Mouse (Mus musculus) fibroblast of lung, adult 2 months (primary cell): ENCODE measurements around the gene 2310039H08Rik.

Source experiments
- DNase-seq: peaks from one replicate; pipeline ENCODE4 v3.0.0-alpha.2; 2011; ENCODE audit warnings: low read depth

Gene 2310039H08Rik

GRCm38 (mm10) chr17:46810672-46811071 lies 38.2 kb downstream of the 2310039H08Rik start:
- DNase-seq: no peak

DNA sequence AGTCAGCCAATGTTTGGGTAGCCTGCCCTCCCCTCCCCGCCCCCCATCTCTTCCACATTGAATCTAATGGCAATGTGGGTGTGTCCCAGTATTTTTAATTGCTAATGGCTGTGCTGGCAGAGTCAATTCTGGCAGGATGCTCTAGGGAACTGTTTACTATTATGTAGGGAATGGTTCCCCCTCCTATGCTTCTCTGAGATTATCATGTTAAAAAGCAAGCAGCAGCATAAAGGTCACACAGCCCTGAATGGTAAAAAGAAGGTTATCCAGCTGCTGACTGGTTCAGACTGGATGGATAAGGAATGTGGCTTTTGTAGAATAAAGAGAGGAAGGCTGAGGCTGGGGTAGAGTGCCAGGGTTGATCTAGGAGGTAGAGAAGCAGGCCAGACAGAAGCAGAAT lies 40.0 kb downstream of the 2310039H08Rik start:
- no peak for DNase-seq

GRCm38 (mm10) chr17:46813637-46814036 lies 41.2 kb downstream of the 2310039H08Rik start:
- DNase-seq: no peak

GRCm38 (mm10) chr17:46814497-46814896 lies 42.1 kb downstream of the 2310039H08Rik start:
- DNase-seq: no peak

- no peak for DNase-seq
Observed at GRCm38 (mm10) chr17:46816306-46816705, 43.9 kb downstream of the 2310039H08Rik start.

GRCm38 (mm10) chr17:46817734-46818158 lies 45.3 kb downstream of the 2310039H08Rik start:
- no peak for DNase-seq

DNA sequence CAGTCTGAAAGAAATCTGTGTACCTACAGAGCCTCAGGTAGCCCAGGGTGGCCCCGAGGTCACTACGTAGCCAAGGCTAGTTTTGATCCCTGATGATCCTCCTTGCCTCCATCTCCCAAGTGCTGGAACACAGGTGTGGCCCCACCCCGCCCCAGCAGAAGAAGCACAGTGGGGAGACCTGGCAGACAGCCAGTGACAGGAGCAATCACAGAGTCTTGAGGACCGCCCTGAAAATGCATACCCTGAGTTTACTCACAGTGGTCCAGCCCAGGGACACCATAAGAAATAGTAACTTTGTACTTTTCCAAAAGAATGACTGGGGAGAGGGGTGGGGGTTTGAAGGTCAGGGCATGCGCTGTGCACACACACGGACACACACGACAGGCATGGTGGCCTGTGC lies 48.2 kb downstream of the 2310039H08Rik start:
- no peak for DNase-seq
